Mouse (Mus musculus) MEL (cell line): ENCODE results near the gene Senp6. TPM values are rescaled to one million over a fixed set of nuclear protein-coding genes. Genes with fewer than 3 reads are reported as not detected.
A peak's percentile ranks its signal among the peaks of the same experiment; 100 is the strongest.
"Not testable (repeated sequence)": the region's sequence is repeated elsewhere in the genome, so short reads cannot be mapped to it uniquely, and the experiment has no call there.

Experiments used
- DNase-seq: peaks from one replicate; pipeline ENCODE4 v3.0.0; 2011; ENCODE audit warnings: low read depth, low spot score
- H3K27ac ChIP-seq: 2 replicates; pipeline ENCODE4 v1.5.1; 2012; ENCODE audit warnings: low read depth, mild to moderate bottlenecking, control low read depth, low read length, moderate library complexity; ENCODE audit not compliant: control insufficient read depth
- H3K27me3 ChIP-seq, 2 experiments: fragments of 150-350 bp in 1 of 2; sonication (generic) in 1 of 2; 2 replicates each; pipeline ENCODE4 v1.6.1; 2012; ENCODE audit warnings: low read length in 2 of 2, mild to moderate bottlenecking in 2 of 2, improper control_type of control experiment in 1 of 2, moderate library complexity in 1 of 2; ENCODE audit not compliant: insufficient read depth in 2 of 2, control insufficient read depth in 1 of 2
- H3K36me3 ChIP-seq, 2 experiments: 2 replicates each; pipeline ENCODE4 v1.6.1; 2012 to 2014; ENCODE audit warnings: low read length in 2 of 2, improper control_type of control experiment in 1 of 2, inconsistent platforms in 1 of 2, mild to moderate bottlenecking in 1 of 2; ENCODE audit not compliant: insufficient read depth in 2 of 2, control insufficient read depth in 1 of 2
- H3K4me1 ChIP-seq, 2 experiments: fragments of 150-350 bp in 1 of 2; sonication (generic) in 1 of 2; 2 replicates each; pipeline ENCODE4 v1.6.1; 2012; ENCODE audit warnings: low read length in 2 of 2, improper control_type of control experiment in 1 of 2, mild to moderate bottlenecking in 1 of 2; ENCODE audit not compliant: insufficient read depth in 2 of 2, control insufficient read depth in 1 of 2
- H3K4me3 ChIP-seq, 2 experiments: fragments of 150-350 bp in 1 of 2; sonication (generic) in 1 of 2; 2 replicates each; pipeline ENCODE4 v1.5.1; 2012; ENCODE audit warnings: low read depth in 2 of 2, low read length in 2 of 2, mild to moderate bottlenecking in 2 of 2, moderate library complexity in 2 of 2, control low read depth in 1 of 2, improper control_type of control experiment in 1 of 2; ENCODE audit not compliant: control insufficient read depth in 1 of 2, insufficient read depth in 1 of 2
- H3K79me2 ChIP-seq: 2 replicates; pipeline ENCODE4 v1.6.1; 2012; ENCODE audit warnings: mild to moderate bottlenecking, low read length, moderate library complexity; ENCODE audit not compliant: control insufficient read depth, poor library complexity, insufficient read depth
- H3K9ac ChIP-seq: 2 replicates; pipeline ENCODE4 v1.6.1; 2012; ENCODE audit warnings: low read depth, mild to moderate bottlenecking, control low read depth, low read length, moderate library complexity; ENCODE audit not compliant: control insufficient read depth, poor library complexity, severe bottlenecking
- H3K9me3 ChIP-seq: fragments of 150-350 bp; sonication (generic); replicated peaks from 2 replicates; pipeline ENCODE4 v1.6.1; 2012; ENCODE audit warnings: mild to moderate bottlenecking, low read length, improper control_type of control experiment, moderate library complexity; ENCODE audit not compliant: insufficient read depth
- BHLHE40 ChIP-seq: IDR thresholded peaks from 2 replicates; pipeline ENCODE4 v1.6.1; 2012; ENCODE audit warnings: low read depth, mild to moderate bottlenecking, inconsistent platforms, low read length, improper control_type of control experiment, borderline replicate concordance
- CHD1 ChIP-seq: IDR thresholded peaks from 2 replicates; pipeline ENCODE4 v1.6.1; 2012; ENCODE audit warnings: low read depth, mild to moderate bottlenecking, inconsistent platforms, low read length, improper control_type of control experiment
- CHD2 ChIP-seq: IDR thresholded peaks from 2 replicates; pipeline ENCODE4 v1.6.1; 2011; ENCODE audit warnings: low read length, improper control_type of control experiment
- CTCF ChIP-seq, 3 experiments: IDR thresholded peaks in 2 of 3; conservative IDR thresholded peaks in 1 of 3; 2 replicates each; pipeline ENCODE4 v1.5.1; 2011 to 2012; ENCODE audit warnings: low read length in 3 of 3, low read depth in 2 of 3, mild to moderate bottlenecking in 2 of 3, improper control_type of control experiment in 1 of 3, inconsistent platforms in 1 of 3, mixed read lengths in 1 of 3, moderate library complexity in 1 of 3; ENCODE audit not compliant: control insufficient read depth in 1 of 3, insufficient read depth in 1 of 3, poor library complexity in 1 of 3, severe bottlenecking in 1 of 3
- E2F4 ChIP-seq: IDR thresholded peaks from 2 replicates; pipeline ENCODE4 v1.6.1; 2011; ENCODE audit warnings: low read depth, low read length, improper control_type of control experiment, borderline replicate concordance
- EP300 ChIP-seq, 2 experiments: IDR thresholded peaks; 2 replicates each; pipeline ENCODE4 v1.6.1; 2011; ENCODE audit warnings: improper control_type of control experiment in 2 of 2, low read length in 2 of 2, low read depth in 1 of 2, mild to moderate bottlenecking in 1 of 2
- ETS1 ChIP-seq: IDR thresholded peaks from 2 replicates; pipeline ENCODE4 v1.6.1; 2012; ENCODE audit warnings: low read depth, mild to moderate bottlenecking, inconsistent platforms, low read length, improper control_type of control experiment, moderate library complexity
- GABPA ChIP-seq: IDR thresholded peaks from 2 replicates; pipeline ENCODE4 v1.6.1; 2012; ENCODE audit warnings: low read depth, mild to moderate bottlenecking, inconsistent platforms, low read length, improper control_type of control experiment, moderate library complexity
- GATA1 ChIP-seq: IDR thresholded peaks from 2 replicates; pipeline ENCODE4 v1.6.1; 2011; ENCODE audit warnings: low read depth, low read length, improper control_type of control experiment
- HCFC1 ChIP-seq: IDR thresholded peaks from 2 replicates; pipeline ENCODE4 v1.6.1; 2012; ENCODE audit warnings: low read depth, mild to moderate bottlenecking, inconsistent platforms, low read length, improper control_type of control experiment, moderate library complexity
- KAT2A ChIP-seq: conservative IDR thresholded peaks from 2 replicates; pipeline ENCODE4 v1.6.1; 2012; ENCODE audit warnings: low read depth, low read length, improper control_type of control experiment, inconsistent platforms
- MAFK ChIP-seq: IDR thresholded peaks from 2 replicates; pipeline ENCODE4 v1.6.1; 2011; ENCODE audit warnings: low read depth, mild to moderate bottlenecking, low read length, improper control_type of control experiment, borderline replicate concordance
- MAX ChIP-seq: IDR thresholded peaks from 2 replicates; pipeline ENCODE4 v1.6.1; 2011; ENCODE audit warnings: low read length, improper control_type of control experiment
- MAZ ChIP-seq: IDR thresholded peaks from 2 replicates; pipeline ENCODE4 v1.6.1; 2012; ENCODE audit warnings: low read depth, mild to moderate bottlenecking, inconsistent platforms, low read length, improper control_type of control experiment
- MEF2A ChIP-seq: IDR thresholded peaks from 2 replicates; pipeline ENCODE4 v1.6.1; 2014; ENCODE audit warnings: low read depth, mild to moderate bottlenecking, inconsistent platforms, low read length, improper control_type of control experiment; ENCODE audit not compliant: poor library complexity, insufficient replicate concordance, severe bottlenecking; ENCODE audit errors: extremely low read depth
- MXI1 ChIP-seq: IDR thresholded peaks from 2 replicates; pipeline ENCODE4 v1.6.1; 2011; ENCODE audit warnings: mild to moderate bottlenecking, low read depth, low read length, improper control_type of control experiment
- MYB ChIP-seq: IDR thresholded peaks from 2 replicates; pipeline ENCODE4 v1.6.1; 2011; ENCODE audit warnings: mild to moderate bottlenecking, low read depth, low read length, improper control_type of control experiment
- MYC ChIP-seq: IDR thresholded peaks from 2 replicates; pipeline ENCODE4 v1.6.1; 2011; ENCODE audit warnings: low read depth, mild to moderate bottlenecking, low read length, improper control_type of control experiment, moderate library complexity
- NELFE ChIP-seq: IDR thresholded peaks from 2 replicates; pipeline ENCODE4 v1.6.1; 2011; ENCODE audit warnings: low read depth, low read length, improper control_type of control experiment
- POLR2AphosphoS2 ChIP-seq: IDR thresholded peaks from 2 replicates; pipeline ENCODE4 v1.6.1; 2011; ENCODE audit warnings: low read length, improper control_type of control experiment
- RCOR1 ChIP-seq: IDR thresholded peaks from 2 replicates; pipeline ENCODE4 v1.6.1; 2012; ENCODE audit warnings: low read depth, mild to moderate bottlenecking, inconsistent platforms, low read length, improper control_type of control experiment
- SIN3A ChIP-seq: IDR thresholded peaks from 2 replicates; pipeline ENCODE4 v1.6.1; 2012; ENCODE audit warnings: low read length, improper control_type of control experiment, inconsistent platforms
- SMC3 ChIP-seq: IDR thresholded peaks from 2 replicates; pipeline ENCODE4 v1.6.1; 2011; ENCODE audit warnings: low read depth, low read length, improper control_type of control experiment
- TAL1 ChIP-seq: IDR thresholded peaks from 2 replicates; pipeline ENCODE4 v1.6.1; 2012; ENCODE audit warnings: mild to moderate bottlenecking, inconsistent platforms, low read length, moderate library complexity, mixed read lengths
- TBP ChIP-seq: IDR thresholded peaks from 2 replicates; pipeline ENCODE4 v1.8.0; 2011; ENCODE audit warnings: low read depth, low read length, improper control_type of control experiment
- TCF12 ChIP-seq: IDR thresholded peaks from 2 replicates; pipeline ENCODE4 v1.6.1; 2014; ENCODE audit warnings: low read depth, mild to moderate bottlenecking, inconsistent platforms, low read length, improper control_type of control experiment, moderate library complexity
- UBTF ChIP-seq: IDR thresholded peaks from 2 replicates; pipeline ENCODE4 v1.6.1; 2012; ENCODE audit warnings: low read depth, mild to moderate bottlenecking, inconsistent platforms, low read length, improper control_type of control experiment, moderate library complexity, borderline replicate concordance; ENCODE audit not compliant: insufficient read depth
- USF1 ChIP-seq: IDR thresholded peaks from 2 replicates; pipeline ENCODE4 v1.6.1; 2014; ENCODE audit warnings: low read depth, mild to moderate bottlenecking, inconsistent platforms, low read length, improper control_type of control experiment, moderate library complexity
- USF2 ChIP-seq, 2 experiments: IDR thresholded peaks; 2 replicates each; pipeline ENCODE4 v1.6.1; 2011 to 2012; ENCODE audit warnings: improper control_type of control experiment in 2 of 2, low read length in 2 of 2, borderline replicate concordance in 1 of 2, inconsistent platforms in 1 of 2, low read depth in 1 of 2, mild to moderate bottlenecking in 1 of 2; ENCODE audit not compliant: insufficient read depth in 1 of 2
- ZKSCAN1 ChIP-seq: IDR thresholded peaks from 2 replicates; pipeline ENCODE4 v1.6.1; 2012; ENCODE audit warnings: low read depth, mild to moderate bottlenecking, inconsistent platforms, low read length, improper control_type of control experiment, moderate library complexity
- ZMIZ1 ChIP-seq: IDR thresholded peaks from 2 replicates; pipeline ENCODE4 v1.6.1; 2012; ENCODE audit warnings: low read depth, mild to moderate bottlenecking, inconsistent platforms, low read length, improper control_type of control experiment, moderate library complexity
- ZNF384 ChIP-seq: IDR thresholded peaks from 2 replicates; pipeline ENCODE4 v1.6.1; 2012; ENCODE audit warnings: low read depth, mild to moderate bottlenecking, inconsistent platforms, low read length, improper control_type of control experiment
- polyA plus RNA-seq, 2 experiments: library from polyadenylated mRNA; stranded (reverse) in 1 of 2; unstranded in 1 of 2; fragments of >175 nt in 1 of 2; fragments of >200 nt in 1 of 2; gene quantifications; 2 replicates each; pipeline versions ENCODE4 v1.2.1 to v1.2.4; 2012; ENCODE audit warnings: low replicate concordance in 2 of 2, low read depth in 1 of 2; ENCODE audit not compliant: insufficient read length in 2 of 2, insufficient read depth in 1 of 2, missing spikeins in 1 of 2
- total RNA-seq: library from RNA; depleted of rRNA; stranded (reverse); fragments of 300-350 nt; gene quantifications from 2 replicates; pipeline ENCODE4 v1.2.3, GENCODE M21; 2012

Senp6 gene
- total and polyA plus RNA-seq, 3 experiments, result 67.0 to 670 (median 71.1) TPM

DNA sequence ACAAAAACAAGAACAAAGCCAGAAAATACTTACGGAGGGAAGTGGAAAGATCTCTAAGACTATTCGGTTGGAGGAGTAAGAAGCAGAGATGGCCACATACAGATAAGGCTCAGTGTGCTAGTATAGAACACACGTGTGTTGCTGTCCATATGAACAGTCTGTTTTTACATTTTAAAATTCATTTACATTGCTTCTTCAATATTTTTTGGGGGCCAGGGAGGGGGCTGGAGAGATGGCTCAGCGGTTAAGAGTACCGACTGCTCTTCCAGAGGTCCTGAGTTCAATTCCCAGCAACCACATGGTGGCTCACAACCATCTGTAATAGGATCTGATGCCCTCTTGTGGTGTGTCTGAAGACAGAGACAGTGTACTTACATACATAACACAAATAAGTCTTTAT lies 41.4 kb upstream of the Senp6 start:
- H3K27ac ChIP-seq, H3K27me3 ChIP-seq, H3K36me3 ChIP-seq, H3K4me3 ChIP-seq, H3K9ac ChIP-seq, H3K4me1 ChIP-seq: not testable (repeated sequence)
- DNase-seq, result peak; percentile 20
- peak; percentile 62 for TF ChIP-seq GATA1
- peak; percentile 91 for TF ChIP-seq TBP
- TF ChIP-seq, all 39 proteins: peak for 2; not testable (repeated sequence) for 37
- H3K79me2 ChIP-seq, H3K9me3 ChIP-seq: not testable (repeated sequence)

DNA sequence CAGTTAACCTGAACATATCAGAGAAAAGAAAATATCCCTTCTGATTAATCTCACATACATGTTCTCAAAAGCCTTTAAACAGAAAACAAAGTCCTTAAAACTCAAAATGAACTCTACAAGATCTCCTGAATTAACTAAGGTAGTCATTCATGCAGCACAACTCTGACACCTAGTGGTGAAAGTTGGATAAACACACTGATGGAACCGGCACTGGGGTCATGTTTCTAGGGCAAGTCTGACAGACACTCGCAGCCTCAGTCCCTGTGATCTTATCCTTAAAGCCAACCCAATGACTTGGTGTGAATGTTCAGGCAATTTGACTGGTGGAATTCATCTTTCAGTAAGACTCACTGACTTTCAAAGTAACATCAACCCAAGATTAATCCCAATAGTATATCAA lies 40.7 kb upstream of the Senp6 start:
- Histone ChIP-seq H3K36me3 (no peaks in the 10 kb centered on the region), H3K27me3 (no peaks in the 10 kb centered on the region), H3K9ac (no peak overlapping the region), H3K27ac (no peak overlapping the region), H3K4me1 (peaks cover 0 to 4% of the 10 kb centered on the region in 2 experiments; a peak in 2 of 4 replicates), H3K4me3 (peak overlapping the region in 1 of 2 experiments; percentile 27; a peak in 1 of 4 replicates), H3K9me3 (no peaks in the 10 kb centered on the region), H3K79me2 (no peaks in the 10 kb centered on the region)
- DNase-seq, result peak; percentile 82
- TF ChIP-seq HCFC1 (no peak), CHD1 (no peak), EP300 (IDR thresholded peaks at IDR 0.05; ENCODE audit: low read depth in 1 of 2, low read length in 2 of 2) (no peak), GABPA (no peak), TCF12 (no peak), ZNF384 (no peak), MAX (no peak), GATA1 (no peak), ZKSCAN1 (no peak), MEF2A (no peak), MAZ (no peak), NELFE (no peak; the same call in 1 of the 2 replicates), SIN3A (no peak; the same call in 1 of the 2 replicates), ZMIZ1 (no peak), KAT2A (no peak), MYB (no peak), ETS1 (no peak), USF1 (no peak), UBTF (no peak), USF2 (IDR thresholded peaks at IDR 0.05; ENCODE audit: borderline replicate concordance in 1 of 2, insufficient read depth in 1 of 2, low read depth in 1 of 2, low read length in 2 of 2) (no peak), MYC (no peak), MXI1 (no peak), POLR2AphosphoS2 (no peak), MAFK (no peak), E2F4 (no peak), BHLHE40 (0 out of 2 replicates have a peak, but pooled peaks have one; percentile 30), SMC3 (peak; percentile 76), TAL1 (no peak), CTCF (IDR thresholded peaks at IDR 0.05 in 2 of 3, conservative IDR thresholded peaks at IDR 0.05 in 1 of 3; ENCODE audit: control insufficient read depth in 1 of 3, insufficient read depth in 1 of 3, low read depth in 2 of 3, low read length in 3 of 3, poor library complexity in 1 of 3, severe bottlenecking in 1 of 3) (peak; percentile 46 to 86 (median 80)), RCOR1 (0 out of 2 replicates have a peak, but pooled peaks have one; percentile 12), TBP (0 out of 2 replicates have a peak, but pooled peaks have one; percentile 21), CHD2 (no peak)
